Mouse (Mus musculus) olfactory bulb, adult 2 months (tissue): ENCODE results near the gene Ttc39b.

Experiments
- CTCF ChIP-seq: fragments of 200-500 bp; IDR thresholded peaks from 2 replicates; pipeline ENCODE4 v1.5.1; 2012; ENCODE audit warnings: low read depth, mild to moderate bottlenecking, low read length, moderate library complexity; ENCODE audit not compliant: insufficient read depth
- POLR2A ChIP-seq: fragments of 200-500 bp; IDR thresholded peaks from 2 replicates; pipeline ENCODE4 v1.6.1; 2012; ENCODE audit warnings: mild to moderate bottlenecking, low read depth, low read length, moderate library complexity; ENCODE audit not compliant: insufficient read depth

- TF ChIP-seq POLR2A (no peak), CTCF (no peak)
Observed at GRCm38 (mm10) chr4:83199391-83199790, 124.7 kb downstream of the Ttc39b start.
